Mouse (Mus musculus) MEL (cell line): ENCODE data around the gene Mertk. TPM values are rescaled to one million over a fixed set of nuclear protein-coding genes. Genes with fewer than 3 reads are reported as not detected.

Experiments
- DNase-seq: peaks from one replicate; pipeline ENCODE4 v3.0.0; 2011; ENCODE audit warnings: low read depth, low spot score
- H3K27ac ChIP-seq: 2 replicates; pipeline ENCODE4 v1.5.1; 2012; ENCODE audit warnings: low read depth, mild to moderate bottlenecking, control low read depth, low read length, moderate library complexity; ENCODE audit not compliant: control insufficient read depth
- H3K27me3 ChIP-seq, 2 experiments: fragments of 150-350 bp in 1 of 2; sonication (generic) in 1 of 2; 2 replicates each; pipeline ENCODE4 v1.6.1; 2012; ENCODE audit warnings: low read length in 2 of 2, mild to moderate bottlenecking in 2 of 2, improper control_type of control experiment in 1 of 2, moderate library complexity in 1 of 2; ENCODE audit not compliant: insufficient read depth in 2 of 2, control insufficient read depth in 1 of 2
- H3K36me3 ChIP-seq, 2 experiments: 2 replicates each; pipeline ENCODE4 v1.6.1; 2012 to 2014; ENCODE audit warnings: low read length in 2 of 2, improper control_type of control experiment in 1 of 2, inconsistent platforms in 1 of 2, mild to moderate bottlenecking in 1 of 2; ENCODE audit not compliant: insufficient read depth in 2 of 2, control insufficient read depth in 1 of 2
- H3K4me1 ChIP-seq, 2 experiments: fragments of 150-350 bp in 1 of 2; sonication (generic) in 1 of 2; 2 replicates each; pipeline ENCODE4 v1.6.1; 2012; ENCODE audit warnings: low read length in 2 of 2, improper control_type of control experiment in 1 of 2, mild to moderate bottlenecking in 1 of 2; ENCODE audit not compliant: insufficient read depth in 2 of 2, control insufficient read depth in 1 of 2
- H3K4me3 ChIP-seq, 2 experiments: fragments of 150-350 bp in 1 of 2; sonication (generic) in 1 of 2; 2 replicates each; pipeline ENCODE4 v1.5.1; 2012; ENCODE audit warnings: low read depth in 2 of 2, low read length in 2 of 2, mild to moderate bottlenecking in 2 of 2, moderate library complexity in 2 of 2, control low read depth in 1 of 2, improper control_type of control experiment in 1 of 2; ENCODE audit not compliant: control insufficient read depth in 1 of 2, insufficient read depth in 1 of 2
- H3K79me2 ChIP-seq: 2 replicates; pipeline ENCODE4 v1.6.1; 2012; ENCODE audit warnings: mild to moderate bottlenecking, low read length, moderate library complexity; ENCODE audit not compliant: control insufficient read depth, poor library complexity, insufficient read depth
- H3K9ac ChIP-seq: 2 replicates; pipeline ENCODE4 v1.6.1; 2012; ENCODE audit warnings: low read depth, mild to moderate bottlenecking, control low read depth, low read length, moderate library complexity; ENCODE audit not compliant: control insufficient read depth, poor library complexity, severe bottlenecking
- H3K9me3 ChIP-seq: fragments of 150-350 bp; sonication (generic); replicated peaks from 2 replicates; pipeline ENCODE4 v1.6.1; 2012; ENCODE audit warnings: mild to moderate bottlenecking, low read length, improper control_type of control experiment, moderate library complexity; ENCODE audit not compliant: insufficient read depth
- BHLHE40 ChIP-seq: IDR thresholded peaks from 2 replicates; pipeline ENCODE4 v1.6.1; 2012; ENCODE audit warnings: low read depth, mild to moderate bottlenecking, inconsistent platforms, low read length, improper control_type of control experiment, borderline replicate concordance
- E2F4 ChIP-seq: IDR thresholded peaks from 2 replicates; pipeline ENCODE4 v1.6.1; 2011; ENCODE audit warnings: low read depth, low read length, improper control_type of control experiment, borderline replicate concordance
- ELF1 ChIP-seq: IDR thresholded peaks from 2 replicates; pipeline ENCODE4 v1.6.1; 2014; ENCODE audit warnings: low read depth, mild to moderate bottlenecking, inconsistent platforms, low read length, improper control_type of control experiment, moderate library complexity
- GABPA ChIP-seq: IDR thresholded peaks from 2 replicates; pipeline ENCODE4 v1.6.1; 2012; ENCODE audit warnings: low read depth, mild to moderate bottlenecking, inconsistent platforms, low read length, improper control_type of control experiment, moderate library complexity
- MAX ChIP-seq: IDR thresholded peaks from 2 replicates; pipeline ENCODE4 v1.6.1; 2011; ENCODE audit warnings: low read length, improper control_type of control experiment
- MXI1 ChIP-seq: IDR thresholded peaks from 2 replicates; pipeline ENCODE4 v1.6.1; 2011; ENCODE audit warnings: mild to moderate bottlenecking, low read depth, low read length, improper control_type of control experiment
- MYB ChIP-seq: IDR thresholded peaks from 2 replicates; pipeline ENCODE4 v1.6.1; 2011; ENCODE audit warnings: mild to moderate bottlenecking, low read depth, low read length, improper control_type of control experiment
- NELFE ChIP-seq: IDR thresholded peaks from 2 replicates; pipeline ENCODE4 v1.6.1; 2011; ENCODE audit warnings: low read depth, low read length, improper control_type of control experiment
- POLR2AphosphoS5 ChIP-seq: IDR thresholded peaks from 2 replicates; pipeline ENCODE4 v1.6.1; 2012; ENCODE audit warnings: low read depth, borderline replicate concordance, mild to moderate bottlenecking, inconsistent platforms, low read length, moderate library complexity, mixed read lengths
- RAD21 ChIP-seq: IDR thresholded peaks from 2 replicates; pipeline ENCODE4 v1.6.1; 2011; ENCODE audit warnings: mild to moderate bottlenecking, low read depth, low read length, improper control_type of control experiment
- RCOR1 ChIP-seq: IDR thresholded peaks from 2 replicates; pipeline ENCODE4 v1.6.1; 2012; ENCODE audit warnings: low read depth, mild to moderate bottlenecking, inconsistent platforms, low read length, improper control_type of control experiment
- TAL1 ChIP-seq: IDR thresholded peaks from 2 replicates; pipeline ENCODE4 v1.6.1; 2012; ENCODE audit warnings: mild to moderate bottlenecking, inconsistent platforms, low read length, moderate library complexity, mixed read lengths
- TBP ChIP-seq: IDR thresholded peaks from 2 replicates; pipeline ENCODE4 v1.8.0; 2011; ENCODE audit warnings: low read depth, low read length, improper control_type of control experiment
- TCF12 ChIP-seq: IDR thresholded peaks from 2 replicates; pipeline ENCODE4 v1.6.1; 2014; ENCODE audit warnings: low read depth, mild to moderate bottlenecking, inconsistent platforms, low read length, improper control_type of control experiment, moderate library complexity
- UBTF ChIP-seq: IDR thresholded peaks from 2 replicates; pipeline ENCODE4 v1.6.1; 2012; ENCODE audit warnings: low read depth, mild to moderate bottlenecking, inconsistent platforms, low read length, improper control_type of control experiment, moderate library complexity, borderline replicate concordance; ENCODE audit not compliant: insufficient read depth
- ZKSCAN1 ChIP-seq: IDR thresholded peaks from 2 replicates; pipeline ENCODE4 v1.6.1; 2012; ENCODE audit warnings: low read depth, mild to moderate bottlenecking, inconsistent platforms, low read length, improper control_type of control experiment, moderate library complexity
- ZMIZ1 ChIP-seq: IDR thresholded peaks from 2 replicates; pipeline ENCODE4 v1.6.1; 2012; ENCODE audit warnings: low read depth, mild to moderate bottlenecking, inconsistent platforms, low read length, improper control_type of control experiment, moderate library complexity
- ZNF384 ChIP-seq: IDR thresholded peaks from 2 replicates; pipeline ENCODE4 v1.6.1; 2012; ENCODE audit warnings: low read depth, mild to moderate bottlenecking, inconsistent platforms, low read length, improper control_type of control experiment
- polyA plus RNA-seq, 2 experiments: library from polyadenylated mRNA; stranded (reverse) in 1 of 2; unstranded in 1 of 2; fragments of >175 nt in 1 of 2; fragments of >200 nt in 1 of 2; gene quantifications; 2 replicates each; pipeline versions ENCODE4 v1.2.1 to v1.2.4; 2012; ENCODE audit warnings: low replicate concordance in 2 of 2, low read depth in 1 of 2; ENCODE audit not compliant: insufficient read length in 2 of 2, insufficient read depth in 1 of 2, missing spikeins in 1 of 2
- total RNA-seq: library from RNA; depleted of rRNA; stranded (reverse); fragments of 300-350 nt; gene quantifications from 2 replicates; pipeline ENCODE4 v1.2.3, GENCODE M21; 2012

Gene Mertk
- total and polyA plus RNA-seq, 3 experiments = not detected

- Histone ChIP-seq H3K27me3 (peaks cover 3% of the 10 kb centered on the region in 2 experiments; a peak in 3 of 4 replicates), H3K36me3 (no peaks in the 10 kb centered on the region), H3K79me2 (no peaks in the 10 kb centered on the region), H3K27ac (no peak overlapping the region), H3K9ac (no peak overlapping the region), H3K4me3 (no peak overlapping the region), H3K9me3 (no peaks in the 10 kb centered on the region), H3K4me1 (no peaks in the 10 kb centered on the region)
- TF ChIP-seq GABPA = no peak
- TF ChIP-seq BHLHE40 = no peak
- TF ChIP-seq ELF1 = no peak
- TF ChIP-seq POLR2AphosphoS5 = no peak
- no peak for TF ChIP-seq MXI1
- TF ChIP-seq E2F4 = no peak
- TF ChIP-seq RAD21 = no peak
- no peak for TF ChIP-seq TCF12
- no peak for TF ChIP-seq TAL1
- TF ChIP-seq ZNF384 = no peak
- no peak for TF ChIP-seq RCOR1
- DNase-seq = no peak
Measured at GRCm38 (mm10) chr2:128697566-128697965, 1.2 kb upstream of the Mertk start.

- no peak for TF ChIP-seq TBP
- TF ChIP-seq NELFE = no peak
- no peak for TF ChIP-seq E2F4
- no peak for TF ChIP-seq MYB
- TF ChIP-seq ZMIZ1 = no peak
- TF ChIP-seq MAX = no peak
- no peak for TF ChIP-seq RAD21
- TF ChIP-seq GABPA = no peak
- TF ChIP-seq BHLHE40 = no peak
- no peak for TF ChIP-seq UBTF
- TF ChIP-seq ZKSCAN1 = no peak
- Histone ChIP-seq H3K4me3 (no peak overlapping the region), H3K4me1 (no peaks in the 10 kb centered on the region), H3K36me3 (no peaks in the 10 kb centered on the region), H3K9me3 (no peaks in the 10 kb centered on the region), H3K27ac (no peak overlapping the region), H3K9ac (no peak overlapping the region), H3K79me2 (no peaks in the 10 kb centered on the region), H3K27me3 (peaks cover 3 to 4% of the 10 kb centered on the region in 2 experiments; a peak in 3 of 4 replicates)
- no peak for DNase-seq
Measured at GRCm38 (mm10) chr2:128698140-128698692, 540 bp upstream of the Mertk start.
